Mouse (Mus musculus): ENCODE data around the gene Iqcj.

Iqcj gene

DNA sequence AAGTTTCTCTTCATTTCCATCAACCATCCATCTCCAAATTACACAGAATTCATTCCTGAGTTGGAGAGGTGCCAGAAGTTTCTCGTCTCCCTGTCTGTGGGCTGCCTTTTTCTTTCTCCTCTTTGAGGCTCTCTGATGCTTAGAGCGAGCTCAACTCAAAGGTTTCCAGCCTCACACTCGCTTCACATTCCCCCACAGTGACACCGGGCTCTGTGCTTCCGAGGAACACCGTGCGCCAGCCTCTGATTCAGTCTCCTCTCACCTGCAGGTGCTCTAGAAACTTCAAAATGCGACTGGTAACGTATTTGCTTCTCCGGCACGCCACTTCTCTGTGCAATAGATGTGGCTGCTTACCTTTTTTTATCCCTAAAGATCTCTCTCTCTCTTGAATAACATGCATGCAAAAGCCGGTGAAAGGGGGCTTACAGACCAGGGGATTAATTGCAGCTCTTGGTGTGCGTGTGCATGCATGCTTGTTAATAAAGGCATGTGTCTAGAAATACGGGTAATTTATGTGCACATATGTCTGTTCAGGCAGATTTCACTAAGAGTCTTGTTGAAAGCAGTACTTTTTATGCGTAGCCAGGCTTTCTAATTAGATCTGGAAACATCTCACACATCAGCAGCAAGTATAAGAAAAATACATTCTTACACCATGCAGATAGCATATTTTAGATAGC is at the start of gene Iqcj, which contains the start of gene Iqschfp:
Gene Iqcj (plus strand): TSS at position 195 of the 680 bp plus-strand sequence.
Gene Iqschfp (plus strand): TSS at position 207 of the 680 bp plus-strand sequence.
- DNase-seq (ENCODE audit: low spot score), result no peak

DNA sequence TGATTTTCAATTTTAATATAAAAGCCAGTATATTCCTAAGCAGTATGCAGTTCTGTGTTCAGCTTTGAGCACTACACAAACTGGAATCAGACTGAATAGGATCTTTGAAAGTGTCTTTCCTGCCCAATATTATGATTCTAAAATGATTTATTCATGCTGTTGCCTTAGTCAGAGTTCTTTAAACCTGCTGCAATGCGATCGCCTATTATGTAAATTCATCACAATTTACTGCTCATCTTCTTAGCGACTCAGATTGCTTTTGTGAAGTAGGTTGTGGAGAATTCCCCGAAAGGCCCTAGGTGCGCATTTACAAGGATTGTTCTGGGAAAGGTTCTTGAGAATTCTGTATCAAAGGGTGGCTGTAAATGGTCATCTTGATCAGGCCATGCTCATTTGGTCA is 39.6 kb upstream of the Iqcj start:
- no peak for DNase-seq (ENCODE audit: low spot score)

DNA sequence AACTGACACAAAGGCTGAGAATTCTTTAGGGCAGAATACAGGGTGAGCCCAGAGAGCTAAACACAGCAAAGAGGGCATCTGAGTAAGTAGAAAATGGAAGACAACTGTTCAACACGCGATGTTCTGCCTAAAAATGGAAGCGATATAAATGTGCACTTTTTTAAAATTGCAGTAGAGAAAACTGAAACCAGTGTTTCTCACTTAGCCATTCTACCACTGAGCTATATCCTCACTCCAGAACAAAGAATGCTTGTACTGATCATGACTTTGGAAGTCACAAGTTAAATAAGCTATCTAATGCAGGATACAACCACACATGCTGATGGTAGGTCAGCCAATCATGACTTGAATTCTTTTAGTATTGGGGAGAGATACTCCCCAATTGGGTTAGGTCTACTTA is 30.5 kb upstream of the Iqcj start:
- DNase-seq (ENCODE audit: low spot score), result no peak

DNA sequence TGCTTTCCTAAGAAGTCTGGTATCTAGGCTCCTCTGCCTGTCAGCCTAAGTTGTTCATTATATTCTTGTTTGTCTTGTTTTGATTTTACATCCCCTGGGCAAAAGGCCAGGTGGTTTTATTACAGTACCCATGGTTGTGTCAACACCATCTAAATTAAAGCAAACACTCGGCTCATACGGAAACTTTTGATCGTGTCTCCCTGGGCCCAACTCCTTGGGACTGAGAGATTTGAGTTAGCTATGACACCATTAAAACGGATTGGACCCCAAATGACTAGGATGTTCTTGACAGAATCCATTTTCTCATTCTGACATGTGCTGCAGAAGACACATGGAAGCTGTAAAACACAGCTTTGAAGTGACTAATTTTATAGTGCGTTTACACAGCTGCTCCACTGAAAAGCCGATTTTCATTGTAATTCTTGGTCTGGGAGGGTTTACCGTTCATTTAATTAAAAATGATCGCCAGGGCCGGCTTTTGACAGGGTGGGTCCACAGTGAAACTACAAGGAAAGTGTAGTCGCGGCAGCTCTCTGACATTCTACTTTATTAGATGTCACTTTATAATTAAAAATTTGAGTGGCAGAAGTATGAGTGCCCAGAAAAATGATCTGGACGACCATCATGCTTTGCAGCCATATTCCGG is 24.5 kb upstream of the Iqcj start:
- no peak for DNase-seq (ENCODE audit: low spot score)

DNA sequence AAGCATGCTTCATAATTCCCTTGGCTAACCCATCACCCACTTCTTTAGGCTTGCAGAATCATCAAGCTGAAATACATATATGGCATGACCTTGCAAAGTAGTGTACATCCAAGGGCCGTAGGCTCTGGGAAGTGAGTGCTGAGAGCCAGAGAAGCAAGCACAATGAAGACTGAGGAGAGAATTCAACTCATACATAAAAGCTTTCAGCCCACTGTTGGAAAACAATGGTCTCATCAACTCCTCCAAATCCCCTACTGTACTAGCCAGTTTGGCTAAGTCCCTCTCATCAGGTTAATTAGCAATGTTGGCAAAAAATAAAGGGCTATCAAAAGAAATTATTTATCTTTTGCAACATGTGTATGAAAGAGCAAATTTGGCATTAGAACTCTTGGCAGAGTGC is 22.6 kb upstream of the Iqcj start:
- DNase-seq (ENCODE audit: low spot score), result no peak

DNA sequence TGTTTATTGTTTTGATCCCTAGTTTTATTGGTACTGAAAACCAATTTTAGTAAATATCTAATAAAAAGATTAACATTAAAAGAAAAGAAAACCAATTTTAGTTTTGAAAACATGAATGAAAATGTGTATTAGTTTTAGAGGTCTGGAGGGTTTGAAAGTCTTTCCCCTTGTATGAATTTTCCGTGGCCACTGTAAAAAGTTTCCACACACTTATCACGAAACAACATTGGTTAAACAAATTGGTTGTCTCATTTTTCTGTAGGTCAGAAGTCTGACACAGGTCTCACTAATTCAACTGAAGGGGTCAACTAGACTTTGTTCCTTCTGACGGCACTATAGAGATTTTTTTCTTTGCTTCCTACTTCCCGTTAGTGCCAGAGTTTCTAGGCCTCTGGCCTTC is 14.8 kb upstream of the Iqcj start:
- DNase-seq (ENCODE audit: low spot score), result no peak

DNA sequence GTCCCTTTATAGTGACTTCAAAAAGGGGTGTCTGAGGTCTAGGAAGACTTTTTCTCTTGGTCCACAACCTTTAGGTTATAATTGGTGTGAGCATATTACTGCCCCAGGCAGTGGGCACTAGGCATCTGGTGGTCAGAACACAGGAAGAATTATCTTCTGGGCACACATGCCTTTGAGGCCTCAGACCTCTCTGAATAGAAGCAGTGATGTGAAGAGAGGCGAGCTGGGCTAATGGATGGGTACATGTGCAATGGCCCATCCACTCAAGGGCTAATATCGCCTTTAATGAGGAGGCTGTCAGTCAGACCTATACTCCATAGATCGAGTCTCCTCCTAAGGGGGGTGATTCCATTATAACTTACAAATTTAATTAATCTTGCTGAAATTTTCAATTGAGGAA is 7.7 kb upstream of the Iqcj start:
- no peak for DNase-seq (ENCODE audit: low spot score)

DNA sequence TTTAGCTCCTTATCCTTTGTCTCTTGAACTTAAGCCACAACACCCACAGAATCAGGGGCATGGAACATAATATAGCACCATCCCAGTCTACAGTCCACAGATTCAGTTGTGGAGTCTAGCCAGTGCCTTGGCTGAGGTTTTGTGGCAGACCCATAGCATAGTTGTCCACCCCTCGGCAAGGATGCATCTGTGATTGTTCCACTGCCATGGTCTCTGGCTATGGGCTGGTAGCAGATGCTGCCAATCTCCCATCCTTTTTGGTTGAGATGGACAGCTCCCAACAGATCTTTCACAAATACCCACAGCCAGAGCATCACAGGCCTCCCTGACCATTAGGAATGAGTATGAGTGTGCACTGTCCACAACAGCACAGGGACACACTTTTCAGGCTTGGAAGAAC is 5.8 kb upstream of the Iqcj start:
- DNase-seq (ENCODE audit: low spot score), result no peak

DNA sequence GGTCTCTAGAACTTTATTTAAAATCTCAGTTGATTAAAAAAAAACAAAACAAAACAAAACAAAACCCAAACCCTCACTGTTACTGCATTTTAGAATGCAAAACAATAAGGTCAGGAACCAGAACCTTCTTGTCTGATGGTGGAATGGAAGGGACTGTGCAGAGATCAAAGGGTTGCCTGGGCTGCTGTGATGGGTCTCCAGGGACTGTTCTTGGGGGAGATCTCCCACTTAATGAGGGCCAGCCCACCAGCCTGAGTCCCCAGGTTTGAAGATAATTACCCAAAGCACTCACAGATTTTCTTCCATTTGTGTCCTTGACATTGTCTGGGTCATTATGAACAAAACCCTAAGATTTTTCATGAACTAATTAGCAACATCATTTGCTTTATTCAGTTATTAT is 4.8 kb upstream of the Iqcj start:
- no peak for DNase-seq (ENCODE audit: low spot score)

DNA sequence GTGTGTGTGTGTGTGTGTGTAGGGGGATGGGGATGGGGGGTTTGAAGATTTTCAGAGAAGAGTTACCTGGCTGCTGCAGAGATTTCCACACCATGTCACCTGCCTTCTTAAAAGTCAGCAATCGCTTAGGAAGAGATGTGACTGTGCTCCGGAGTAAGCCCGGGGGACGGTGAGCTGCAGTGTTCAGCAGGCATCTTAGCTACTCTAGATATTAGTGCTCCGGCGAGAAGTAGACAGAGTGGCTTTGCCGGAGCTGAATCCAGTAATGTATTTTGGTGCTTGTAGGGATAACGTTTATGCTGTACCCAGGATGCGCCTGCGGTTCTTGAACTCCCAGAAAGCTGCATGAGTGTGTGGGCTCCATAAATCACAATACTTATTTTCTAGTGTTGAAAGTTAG is 748 bp downstream of the Iqcj start:
- no peak for DNase-seq (ENCODE audit: low spot score)

DNA sequence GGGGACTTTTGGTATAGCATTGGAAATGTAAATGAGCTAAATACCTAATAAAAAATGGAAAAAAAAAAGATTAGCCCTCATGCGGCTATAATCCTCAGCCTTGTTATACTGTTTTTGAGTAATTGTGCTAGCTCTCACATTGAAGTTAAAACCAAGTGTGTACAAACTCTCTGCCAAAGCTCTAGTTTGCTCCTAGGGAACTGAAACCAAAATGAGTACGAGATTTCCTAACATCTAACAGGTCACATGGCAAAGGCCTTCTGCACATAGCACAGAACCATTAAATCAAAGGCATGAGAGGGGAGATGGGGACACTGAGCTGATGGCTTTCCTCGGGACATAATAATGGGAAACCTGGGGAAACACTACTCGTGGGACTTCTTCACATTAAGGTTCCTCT is 10.5 kb downstream of the Iqcj start:
- DNase-seq (ENCODE audit: low spot score), result no peak

DNA sequence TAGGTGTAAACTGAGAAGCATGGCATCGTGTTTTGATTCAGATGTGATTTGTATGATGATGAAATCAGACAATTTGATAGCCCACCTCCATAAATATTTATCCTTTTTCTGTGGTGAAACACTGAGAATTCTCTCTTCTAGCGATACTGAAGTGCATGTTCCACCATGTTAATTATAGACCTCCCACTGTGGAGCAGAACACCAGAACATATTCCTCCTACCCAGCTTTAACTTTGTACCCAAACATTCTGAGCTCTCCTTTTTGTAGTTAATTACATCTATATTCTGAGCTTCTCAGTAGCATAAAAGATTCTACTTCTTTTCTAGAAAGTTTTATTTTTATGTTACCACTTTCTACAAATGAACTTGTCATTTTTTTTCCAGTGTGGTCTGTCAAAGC is 16.6 kb downstream of the Iqcj start:
- DNase-seq (ENCODE audit: low spot score), result no peak

DNA sequence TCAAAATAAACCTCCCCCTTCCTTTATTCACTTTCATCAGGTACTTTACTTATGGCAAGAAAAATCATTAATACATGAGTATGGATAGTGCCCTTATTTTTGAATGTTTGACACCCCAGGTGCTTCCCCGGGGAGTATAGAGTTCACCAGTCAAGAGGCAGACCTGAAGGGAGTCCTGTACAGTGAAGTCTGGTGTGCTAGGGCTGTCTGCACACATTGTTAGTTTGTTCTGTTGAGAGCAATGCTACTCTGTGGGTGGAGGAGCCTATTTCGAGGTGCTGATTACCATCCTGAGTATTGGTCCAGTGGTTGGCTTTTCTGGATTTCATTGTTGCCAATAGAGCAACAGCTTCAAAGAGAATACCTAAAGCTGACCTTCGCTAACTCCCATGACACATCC is 26.1 kb downstream of the Iqcj start:
- no peak for DNase-seq (ENCODE audit: low spot score)

DNA sequence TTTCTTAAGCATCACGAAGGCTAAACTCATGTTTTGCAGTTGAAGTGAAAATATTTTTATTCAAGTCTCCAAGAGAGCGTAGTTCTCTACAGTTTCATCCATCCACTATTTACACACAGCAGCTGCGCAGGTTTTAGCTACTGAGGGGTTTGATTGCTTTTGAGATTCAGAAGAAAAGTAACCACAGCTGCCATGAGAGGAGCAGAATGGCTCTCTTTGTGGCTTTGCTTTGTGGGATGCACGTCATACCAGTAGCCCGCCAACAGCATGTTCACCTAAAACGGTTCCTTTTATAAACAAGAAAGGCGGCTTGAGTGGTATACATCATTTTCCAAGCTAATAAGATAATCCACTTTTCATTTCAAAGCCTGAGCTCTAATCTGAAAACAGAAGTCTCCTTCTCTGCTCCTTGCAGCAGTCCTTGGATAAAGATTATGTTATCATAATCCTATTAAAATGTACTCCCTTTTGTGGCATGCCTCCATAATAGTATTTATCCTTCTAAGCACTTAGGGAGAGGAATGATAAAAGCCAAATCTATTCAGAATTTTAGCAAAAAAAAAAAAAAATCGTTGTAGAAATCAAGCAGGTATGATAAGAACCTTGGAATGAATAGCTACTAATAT is 26.7 kb downstream of the Iqcj start:
- DNase-seq (ENCODE audit: low spot score), result no peak

DNA sequence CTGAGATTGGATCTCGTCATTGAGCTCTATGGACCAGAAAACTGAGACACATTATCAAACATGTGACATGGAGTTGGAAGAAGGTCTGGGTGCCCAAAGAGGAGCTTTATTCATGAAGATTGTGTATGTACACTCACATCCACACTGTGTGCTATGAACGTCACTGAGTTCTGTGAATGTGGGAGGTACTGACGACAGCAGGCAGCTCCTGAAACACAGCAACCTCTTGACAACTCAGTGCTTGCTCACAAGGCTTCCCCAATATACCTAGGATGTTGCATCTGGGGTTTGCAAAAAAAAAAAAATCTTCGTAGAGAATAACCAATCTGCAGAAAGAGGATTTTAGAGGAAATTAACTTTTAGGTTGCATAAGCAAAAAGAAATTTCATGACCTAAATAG is 31.1 kb downstream of the Iqcj start:
- DNase-seq (ENCODE audit: low spot score), result no peak

DNA sequence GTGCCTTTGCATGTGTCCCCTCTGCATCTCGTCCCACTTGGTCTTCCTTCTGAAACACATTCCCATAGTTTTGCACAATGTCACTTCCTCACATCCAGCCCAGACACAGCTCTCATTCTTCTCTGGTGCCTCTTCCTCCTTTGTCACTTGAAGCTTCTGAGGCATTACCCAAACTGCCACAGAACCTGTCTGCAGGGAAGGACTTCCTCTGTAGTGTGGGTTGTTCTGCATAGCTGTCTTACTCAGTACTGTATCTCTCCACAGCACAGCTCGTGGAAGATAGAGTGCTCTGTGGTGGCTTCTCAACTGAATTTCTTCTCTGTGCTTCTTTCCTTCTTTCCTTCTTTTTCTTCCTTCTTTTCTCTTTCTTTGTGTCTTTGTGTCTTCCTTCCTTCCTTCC is 33.4 kb downstream of the Iqcj start:
- DNase-seq (ENCODE audit: low spot score), result no peak

DNA sequence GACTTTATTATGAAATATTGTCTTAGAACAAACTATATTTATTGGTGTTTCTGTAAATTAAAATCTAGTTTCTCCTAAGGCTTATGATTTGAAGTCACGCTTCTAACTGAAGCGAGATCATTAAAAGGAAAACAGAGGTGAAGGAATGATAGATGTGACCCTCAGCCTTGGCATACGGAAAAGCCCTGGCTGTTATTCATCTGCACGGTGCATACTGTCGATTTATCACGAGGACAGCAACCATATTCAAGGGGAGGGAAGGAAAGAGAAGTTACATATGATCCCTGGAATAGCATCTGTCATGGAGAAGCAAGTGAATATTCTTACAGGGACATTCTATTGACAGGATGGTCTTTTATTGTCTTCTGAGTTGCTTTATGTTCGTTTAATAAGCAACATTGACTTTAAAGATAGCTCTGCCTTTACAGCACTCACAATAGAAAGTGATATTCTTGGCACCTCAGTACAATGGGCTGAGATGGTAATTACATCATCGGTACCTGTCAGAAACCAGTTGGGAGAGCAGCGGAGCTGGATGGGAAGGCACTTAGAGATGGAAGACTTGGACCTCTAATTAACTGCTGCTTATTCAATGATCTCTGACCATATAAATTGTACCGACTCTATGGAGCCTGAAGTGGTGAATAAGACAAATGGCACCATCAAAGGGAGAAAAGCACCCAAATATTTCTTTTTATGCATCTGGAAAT is 38.6 kb downstream of the Iqcj start:
- DNase-seq (ENCODE audit: low spot score), result no peak

DNA sequence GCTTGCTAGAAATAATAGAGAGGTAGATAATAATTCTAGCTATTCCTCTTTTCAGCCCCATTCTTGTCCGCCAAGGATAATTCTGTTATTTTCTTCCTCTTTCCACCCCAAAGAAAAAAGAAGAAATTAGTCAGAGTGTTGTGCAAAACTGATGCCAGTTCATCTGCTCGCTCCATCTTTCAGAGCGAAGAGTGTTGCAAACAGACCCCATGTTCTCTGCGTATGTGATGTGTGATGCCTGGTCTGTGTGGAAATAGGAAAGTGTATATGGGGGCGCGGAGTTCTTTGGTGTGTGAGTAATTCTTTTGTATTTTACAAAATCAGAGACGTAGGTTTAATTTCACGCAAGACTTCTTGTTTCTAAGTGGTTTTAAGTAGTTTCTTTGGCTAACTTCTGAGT is 39.2 kb downstream of the Iqcj start:
- no peak for DNase-seq (ENCODE audit: low spot score)

DNA sequence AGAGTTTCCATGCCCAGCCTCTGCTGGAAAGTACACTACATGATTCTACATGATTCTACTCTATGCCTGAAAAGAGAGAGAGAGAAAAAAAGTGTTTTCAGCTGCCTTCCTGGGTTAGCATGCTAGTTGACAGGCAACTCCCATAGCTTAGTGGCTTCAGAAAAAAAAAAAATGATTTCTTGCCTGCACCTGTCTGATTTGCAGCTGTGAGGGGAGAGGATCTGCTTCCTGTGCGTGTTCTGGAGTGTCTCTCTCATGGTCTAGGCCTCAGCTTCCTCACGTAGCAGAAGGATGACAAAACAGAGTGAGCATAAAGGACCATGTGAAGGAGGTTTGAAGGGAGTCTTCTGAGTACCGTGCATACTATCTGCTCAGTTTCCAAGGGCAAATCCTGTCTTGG is 39.9 kb downstream of the Iqcj start:
- no peak for DNase-seq (ENCODE audit: low spot score)

DNA sequence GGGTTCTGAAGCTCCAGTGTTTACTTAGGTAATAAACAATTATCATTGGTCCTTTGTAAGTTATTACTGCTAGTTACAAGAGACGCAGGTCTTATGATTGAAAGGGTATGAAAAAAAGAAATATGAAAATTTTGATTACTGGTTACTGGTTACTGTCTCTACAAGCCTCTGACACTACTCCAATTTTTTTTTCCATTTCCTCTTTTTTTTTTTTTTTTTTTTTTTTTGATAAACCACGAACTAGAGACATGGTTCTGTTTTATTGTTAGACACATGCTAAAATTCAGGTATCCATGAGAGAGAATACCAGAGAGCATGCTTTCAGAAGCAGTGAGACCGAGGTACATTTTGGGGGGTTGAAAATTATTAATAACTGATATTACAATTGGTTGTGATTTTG is 43.8 kb downstream of the Iqcj start:
- no peak for DNase-seq (ENCODE audit: low spot score)

DNA sequence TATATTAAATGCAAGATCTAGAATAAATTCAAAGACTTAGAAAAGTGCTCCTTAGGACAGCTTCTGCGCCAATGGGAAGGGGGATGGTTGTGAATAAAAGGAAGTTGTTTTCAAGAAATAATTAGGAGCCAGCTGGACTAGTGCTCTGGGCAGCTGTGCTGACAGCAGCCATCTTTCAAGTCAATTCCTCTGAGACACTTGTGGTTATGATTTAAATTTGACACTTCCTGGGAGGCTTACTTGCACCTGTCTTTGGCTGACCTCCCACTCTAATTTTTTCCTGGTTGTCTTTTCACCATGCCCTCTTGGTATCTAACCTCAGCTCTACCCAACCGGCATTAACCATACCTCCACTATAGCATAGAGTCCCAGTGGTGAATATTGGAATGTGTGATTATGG is 55.0 kb downstream of the Iqcj start:
- no peak for DNase-seq (ENCODE audit: low spot score)

DNA sequence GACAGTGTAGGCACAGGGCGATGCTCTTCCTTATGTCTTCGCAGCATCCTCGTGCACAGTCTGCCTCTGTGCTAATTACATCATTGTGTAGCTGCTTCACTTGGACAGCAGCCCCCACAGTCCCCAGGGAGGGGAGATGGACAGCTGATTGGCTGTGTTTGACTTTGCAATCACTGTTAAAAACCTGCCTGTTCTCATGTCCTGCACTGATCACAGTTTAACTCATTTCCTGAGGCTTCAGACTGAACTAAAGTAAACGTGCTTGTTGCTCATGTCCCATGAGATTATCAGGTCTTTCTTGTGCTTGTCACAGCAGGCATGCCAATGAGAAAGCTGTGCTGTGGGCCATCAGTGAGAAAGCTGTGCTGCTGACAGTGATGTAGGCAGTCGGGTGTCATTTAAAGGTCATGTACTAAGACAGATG is 60.5 kb downstream of the Iqcj start:
- no peak for DNase-seq (ENCODE audit: low spot score)

DNA sequence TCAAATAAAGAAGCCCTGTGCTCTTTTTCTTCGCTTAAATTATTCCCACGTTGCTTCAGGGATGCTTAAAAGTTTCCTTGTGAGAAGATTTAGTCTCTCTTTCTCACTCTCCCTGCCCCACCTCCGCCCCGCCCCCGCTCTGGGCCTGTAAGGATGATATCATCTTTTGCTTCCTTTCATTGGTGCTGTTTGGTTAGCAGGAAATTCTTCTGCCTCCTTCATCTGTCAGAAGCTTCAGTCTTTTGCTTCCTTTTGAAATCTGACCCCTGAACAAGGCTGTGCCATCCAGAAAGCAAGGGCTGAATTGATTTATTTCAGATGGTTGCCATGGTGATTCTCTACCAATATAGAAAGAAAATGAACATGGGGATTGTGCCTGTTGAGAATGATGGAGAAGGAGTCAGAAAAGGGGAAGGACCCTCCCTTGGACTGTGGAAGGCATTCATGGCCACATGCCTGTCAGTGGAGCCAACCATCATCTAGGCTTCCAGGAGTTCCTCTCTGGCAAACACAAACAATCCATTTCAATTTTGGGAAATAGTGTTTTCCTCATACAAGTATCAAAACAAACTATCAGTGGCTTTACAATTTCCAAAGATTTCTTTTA is 62.5 kb downstream of the Iqcj start:
- DNase-seq (ENCODE audit: low spot score), result no peak

All from testis, postnatal 10 days (tissue).